Mouse (Mus musculus): ENCODE results near the gene Pacrg.

GRCm38 (mm10) chr17:10369961-10370659 is 470.0 kb downstream of the Pacrg start:
- TF ChIP-seq CTCF (IDR thresholded peaks at IDR 0.05; ENCODE audit: control insufficient read depth, insufficient read depth, insufficient read length) (no peak), MYOD1 (IDR thresholded peaks at IDR 0.05; ENCODE audit: control insufficient read depth, insufficient read length, low read depth) (no peak), MAX (IDR thresholded peaks at IDR 0.05) (no peak), USF1 (IDR thresholded peaks at IDR 0.05; ENCODE audit: low read depth) (no peak), FOSL1 (IDR thresholded peaks at IDR 0.05; ENCODE audit: insufficient read depth, low read length, poor library complexity, severe bottlenecking) (no peak)
